Mouse (Mus musculus): ENCODE results near the gene Gm10638. TPM values are rescaled to one million over a fixed set of nuclear protein-coding genes. Genes with fewer than 3 reads are reported as not detected.

Gm10638 gene
- polyA plus RNA-seq, 1 experiment from 2014 or later = 1.8 TPM

- no peak for ATAC-seq
- Histone ChIP-seq H3K9ac (peak overlapping the region; percentile 56), H3K4me2 (peak overlapping the region; percentile 45), H3K4me3 (no peak overlapping the region), H3K4me1 (peaks cover 74% of the 10 kb centered on the region), H3K27me3 (replicated peaks) (no peaks in the 10 kb centered on the region), H3K27ac (peak overlapping the region; percentile 61), H3K9me3 (replicated peaks) (no peaks in the 10 kb centered on the region), H3K36me3 (no peaks in the 10 kb centered on the region)
- 51% methylated on average over 7 of the region's 7 CpGs for WGBS (ENCODE audit: insufficient replicate concordance)
These were observed 2.7 kb upstream of the Gm10638 start for GRCm38 (mm10) chr8:86742605-86743345.

GRCm38 (mm10) chr8:86744313-86745220 is 932 bp upstream of the Gm10638 start:
- no peak for ATAC-seq
- peak overlapping the region; percentile 96 for H3K4me3 ChIP-seq
- H3K27ac ChIP-seq = peak overlapping the region; percentile 97
- H3K9me3 ChIP-seq (replicated peaks) = no peaks in the 10 kb centered on the region
- H3K27me3 ChIP-seq (replicated peaks) = peaks cover under 1% of the 10 kb centered on the region; the same call in 1 of the 2 replicates
- peak overlapping the region; percentile 99 for H3K9ac ChIP-seq
- peaks cover 59% of the 10 kb centered on the region for H3K4me1 ChIP-seq
- WGBS (ENCODE audit: insufficient replicate concordance) = 5% methylated on average over 18 of the region's 18 CpGs
- H3K4me2 ChIP-seq = peak overlapping the region; percentile 81
- H3K36me3 ChIP-seq = no peaks in the 10 kb centered on the region

GRCm38 (mm10) chr8:86745935-86746441 is 489 bp downstream of the Gm10638 start:
- Histone ChIP-seq H3K36me3 (no peaks in the 10 kb centered on the region), H3K4me2 (peak overlapping the region; percentile 81), H3K9ac (peak overlapping the region; percentile 99), H3K27me3 (replicated peaks) (peaks cover 3% of the 10 kb centered on the region; the same call in 1 of the 2 replicates), H3K9me3 (replicated peaks) (no peaks in the 10 kb centered on the region), H3K4me3 (peak overlapping the region; percentile 96), H3K27ac (peak overlapping the region; percentile 97), H3K4me1 (peaks cover 47% of the 10 kb centered on the region)
- under 1% methylated on average over 61 of the region's 70 CpGs for WGBS (ENCODE audit: insufficient replicate concordance)
- ATAC-seq = peak; percentile 85

GRCm38 (mm10) chr8:86746511-86746910 is 1.0 kb downstream of the Gm10638 start:
- peak overlapping the region; percentile 99 for H3K9ac ChIP-seq
- no peaks in the 10 kb centered on the region for H3K36me3 ChIP-seq
- H3K4me1 ChIP-seq = peaks cover 42% of the 10 kb centered on the region
- peak; percentile 17; the same call in 1 of the 2 replicates for ATAC-seq
- peak overlapping the region; percentile 97 for H3K27ac ChIP-seq
- peak overlapping the region; percentile 96 for H3K4me3 ChIP-seq
- 5% methylated on average over 11 of the region's 11 CpGs for WGBS (ENCODE audit: insufficient replicate concordance)
- H3K9me3 ChIP-seq (replicated peaks) = no peaks in the 10 kb centered on the region
- H3K4me2 ChIP-seq = peak overlapping the region; percentile 81
- peaks cover 7% of the 10 kb centered on the region for H3K27me3 ChIP-seq (replicated peaks)

GRCm38 (mm10) chr8:86749842-86750241 is 4.3 kb downstream of the Gm10638 start:
- H3K9me3 ChIP-seq (replicated peaks) = no peaks in the 10 kb centered on the region
- H3K36me3 ChIP-seq = no peaks in the 10 kb centered on the region
- H3K4me1 ChIP-seq = peaks cover 11% of the 10 kb centered on the region
- no peak for ATAC-seq
- H3K27ac ChIP-seq = no peak overlapping the region
- 48% methylated on average over 2 of the region's 2 CpGs for WGBS (ENCODE audit: insufficient replicate concordance)
- peaks cover 22% of the 10 kb centered on the region for H3K27me3 ChIP-seq (replicated peaks)
- no peak overlapping the region for H3K4me3 ChIP-seq
- no peak overlapping the region for H3K4me2 ChIP-seq
- no peak overlapping the region for H3K9ac ChIP-seq

- Histone ChIP-seq H3K9me3 (replicated peaks) (no peaks in the 10 kb centered on the region), H3K9ac (no peak overlapping the region), H3K27ac (no peak overlapping the region), H3K4me2 (peak overlapping the region; percentile 26; the same call in 1 of the 2 replicates), H3K27me3 (replicated peaks) (peaks cover 18% of the 10 kb centered on the region; the same call in 1 of the 2 replicates), H3K4me3 (no peak overlapping the region), H3K4me1 (peaks cover 27% of the 10 kb centered on the region), H3K36me3 (no peaks in the 10 kb centered on the region)
- 41% methylated on average over 23 of the region's 23 CpGs for WGBS (ENCODE audit: insufficient replicate concordance)
- ATAC-seq = no peak
These were observed 11.6 kb downstream of the Gm10638 start for GRCm38 (mm10) chr8:86756948-86757733.

GRCm38 (mm10) chr8:86758651-86759050 is 13.2 kb downstream of the Gm10638 start:
- ATAC-seq = peak; percentile 66; the same call in 1 of the 2 replicates
- peak overlapping the region; percentile 73 for H3K27ac ChIP-seq

GRCm38 (mm10) chr8:86759090-86759491 is 13.6 kb downstream of the Gm10638 start:
- WGBS (ENCODE audit: insufficient replicate concordance) = 14% methylated on average over 4 of the region's 4 CpGs
- ATAC-seq = peak; percentile 91
- H3K4me3 ChIP-seq = no peak overlapping the region
- peaks cover 30% of the 10 kb centered on the region for H3K27me3 ChIP-seq (replicated peaks)
- H3K27ac ChIP-seq = peak overlapping the region; percentile 73
- H3K4me2 ChIP-seq = peak overlapping the region; percentile 17; the same call in 1 of the 2 replicates
- H3K36me3 ChIP-seq = no peaks in the 10 kb centered on the region
- peaks cover 27% of the 10 kb centered on the region for H3K4me1 ChIP-seq
- no peaks in the 10 kb centered on the region for H3K9me3 ChIP-seq (replicated peaks)
- H3K9ac ChIP-seq = no peak overlapping the region

More at GRCm38 (mm10) chr8:86758651-86759050, 13.2 kb downstream of the Gm10638 start:
- Histone ChIP-seq H3K4me1 (peaks cover 27% of the 10 kb centered on the region), H3K9ac (no peak overlapping the region), H3K27me3 (replicated peaks) (peaks cover 29% of the 10 kb centered on the region), H3K9me3 (replicated peaks) (no peaks in the 10 kb centered on the region), H3K4me2 (no peak overlapping the region), H3K36me3 (no peaks in the 10 kb centered on the region), H3K4me3 (no peak overlapping the region)
- WGBS (ENCODE audit: insufficient replicate concordance) = 40% methylated on average over 3 of the region's 3 CpGs

GRCm38 (mm10) chr8:86760746-86761145 is 15.2 kb downstream of the Gm10638 start:
- no peak for ATAC-seq
- no peaks in the 10 kb centered on the region for H3K36me3 ChIP-seq
- no peak overlapping the region for H3K9ac ChIP-seq
- no peak overlapping the region for H3K4me2 ChIP-seq
- peaks cover 40% of the 10 kb centered on the region for H3K4me1 ChIP-seq
- H3K9me3 ChIP-seq (replicated peaks) = no peaks in the 10 kb centered on the region
- H3K27ac ChIP-seq = no peak overlapping the region
- H3K27me3 ChIP-seq (replicated peaks) = peaks cover 36% of the 10 kb centered on the region
- no peak overlapping the region for H3K4me3 ChIP-seq
- WGBS (ENCODE audit: insufficient replicate concordance) = 66% methylated on average over 6 of the region's 6 CpGs

GRCm38 (mm10) chr8:86762806-86763205 is 17.3 kb downstream of the Gm10638 start:
- 67% methylated on average over 5 of the region's 5 CpGs for WGBS (ENCODE audit: insufficient replicate concordance)
- no peak for ATAC-seq
- Histone ChIP-seq H3K4me3 (no peak overlapping the region), H3K4me1 (peaks cover 36% of the 10 kb centered on the region), H3K27ac (no peak overlapping the region), H3K27me3 (replicated peaks) (peaks cover 39% of the 10 kb centered on the region), H3K9me3 (replicated peaks) (no peaks in the 10 kb centered on the region), H3K9ac (no peak overlapping the region), H3K36me3 (no peaks in the 10 kb centered on the region), H3K4me2 (no peak overlapping the region)

- Histone ChIP-seq H3K4me1 (peaks cover 17% of the 10 kb centered on the region), H3K9me3 (replicated peaks) (no peaks in the 10 kb centered on the region), H3K27ac (no peak overlapping the region), H3K27me3 (replicated peaks) (peaks cover 39% of the 10 kb centered on the region), H3K4me2 (peak overlapping the region; percentile 31), H3K9ac (no peak overlapping the region), H3K4me3 (no peak overlapping the region), H3K36me3 (no peaks in the 10 kb centered on the region)
- ATAC-seq = peak; percentile 82
- WGBS (ENCODE audit: insufficient replicate concordance) = 60% methylated on average over 10 of the region's 10 CpGs
These were observed 19.7 kb downstream of the Gm10638 start for GRCm38 (mm10) chr8:86765155-86765554.
